Mouse (Mus musculus): ENCODE data around the gene Gm20388.
"Not testable (repeated sequence)": the region's sequence is repeated elsewhere in the genome, so short reads cannot be mapped to it uniquely, and the experiment has no call there.

Gm20388 gene

GRCm38 (mm10) chr8:124007829-124008228 is 4097.2 kb downstream of the Gm20388 start:
- no peak for DNase-seq (ENCODE audit: extremely low spot score)

GRCm38 (mm10) chr8:124011580-124011979 is 4100.9 kb downstream of the Gm20388 start:
- DNase-seq (ENCODE audit: extremely low spot score), result no peak

GRCm38 (mm10) chr8:124011989-124012586 is 4101.4 kb downstream of the Gm20388 start:
- DNase-seq (ENCODE audit: extremely low spot score), result no peak

- DNase-seq (ENCODE audit: extremely low spot score), result not testable (repeated sequence)
Measured at GRCm38 (mm10) chr8:124014299-124014698, 4103.7 kb downstream of the Gm20388 start.

- DNase-seq (ENCODE audit: extremely low spot score), result no peak
Measured at GRCm38 (mm10) chr8:124014751-124015150, 4104.1 kb downstream of the Gm20388 start.

- DNase-seq (ENCODE audit: extremely low spot score), result peak; percentile 22
Measured at GRCm38 (mm10) chr8:124019782-124020181, 4109.1 kb downstream of the Gm20388 start.

GRCm38 (mm10) chr8:124020439-124021236 is 4110.0 kb downstream of the Gm20388 start:
- no peak for DNase-seq (ENCODE audit: extremely low spot score)

GRCm38 (mm10) chr8:124021237-124022227 is 4110.9 kb downstream of the Gm20388 start, which contains the start of the genes Taf5l and Urb2:
Taf5l (minus strand) TSS chr8:124021397.
Urb2 (plus strand) TSS chr8:124021508.
- peak; percentile 94 for DNase-seq (ENCODE audit: extremely low spot score)

GRCm38 (mm10) chr8:124026265-124026664 is 4115.6 kb downstream of the Gm20388 start:
- not testable (repeated sequence) for DNase-seq (ENCODE audit: extremely low spot score)

- DNase-seq (ENCODE audit: extremely low spot score), result no peak
Measured at GRCm38 (mm10) chr8:124027831-124028230, 4117.2 kb downstream of the Gm20388 start.

- DNase-seq (ENCODE audit: extremely low spot score), result no peak
Measured at GRCm38 (mm10) chr8:124033400-124033799, 4122.8 kb downstream of the Gm20388 start.

GRCm38 (mm10) chr8:124038121-124038520 is 4127.5 kb downstream of the Gm20388 start:
- no peak for DNase-seq (ENCODE audit: extremely low spot score)

GRCm38 (mm10) chr8:124039351-124039750 is 4128.7 kb downstream of the Gm20388 start:
- DNase-seq (ENCODE audit: extremely low spot score), result no peak

GRCm38 (mm10) chr8:124042201-124042600 is 4131.6 kb downstream of the Gm20388 start:
- no peak for DNase-seq (ENCODE audit: extremely low spot score)

GRCm38 (mm10) chr8:124044421-124044820 is 4133.8 kb downstream of the Gm20388 start:
- no peak for DNase-seq (ENCODE audit: extremely low spot score)

- no peak for DNase-seq (ENCODE audit: extremely low spot score)
Measured at GRCm38 (mm10) chr8:124044931-124045330, 4134.3 kb downstream of the Gm20388 start.

GRCm38 (mm10) chr8:124045856-124046255 is 4135.2 kb downstream of the Gm20388 start:
- no peak for DNase-seq (ENCODE audit: extremely low spot score)

- peak; percentile 76 for DNase-seq (ENCODE audit: extremely low spot score)
Measured at GRCm38 (mm10) chr8:124052110-124052509, 4141.5 kb downstream of the Gm20388 start.

- no peak for DNase-seq (ENCODE audit: extremely low spot score)
Measured at GRCm38 (mm10) chr8:124052568-124052967, 4141.9 kb downstream of the Gm20388 start.

GRCm38 (mm10) chr8:124056832-124057655 is 4146.4 kb downstream of the Gm20388 start:
- no peak for DNase-seq (ENCODE audit: extremely low spot score)

Measured in embryo, embryonic 9.5 days (tissue).